ENCODE assay signal across 13 mouse cellular contexts in genomic region chr19:46481352-46481751, GRCm38 (mm10). TPM values are rescaled to one million over a fixed set of nuclear protein-coding genes. Genes with fewer than 3 reads are reported as not detected.
DNase-seq lines count a peak whose midpoint lies in the region; ATAC-seq and TF ChIP-seq lines count a peak whose summit lies in the region.
"Had no signal": no experiment of that assay in that cellular context is flagged by ENCODE, and none has a peak within 500 bp of the region (broad histone marks: within the 10 kb centered on the region; RNA-seq: fewer than 3 reads in every experiment).

No protein-coding gene starts in this region.

- H3K27me3 ChIP-seq in hindbrain, embryonic 12.5 days, result no peaks in the 10 kb centered on the region
- H3K27me3 ChIP-seq in midbrain, postnatal 0 days (ENCODE audit: insufficient read depth, low read length), result no peaks in the 10 kb centered on the region
- H3K27me3 ChIP-seq in liver, embryonic 12.5 days (replicated peaks), result no peaks in the 10 kb centered on the region
- no peaks in the 10 kb centered on the region for H3K27me3 ChIP-seq in intestine, embryonic 15.5 days (replicated peaks)
- H3K27me3 ChIP-seq: neural tube, embryonic 15.5 days had no signal

- peaks cover 60% of the 10 kb centered on the region for H3K4me1 ChIP-seq in hindbrain, embryonic 12.5 days
- peaks cover 7% of the 10 kb centered on the region; the same call in 1 of the 2 replicates for H3K4me1 ChIP-seq in midbrain, postnatal 0 days (ENCODE audit: insufficient read depth, low read length)
- peaks cover 95% of the 10 kb centered on the region for H3K4me1 ChIP-seq in liver, embryonic 12.5 days
- H3K4me1 ChIP-seq in intestine, embryonic 15.5 days (replicated peaks), result peaks cover 63% of the 10 kb centered on the region

- peaks cover 32% of the 10 kb centered on the region for H3K36me3 ChIP-seq in hindbrain, embryonic 12.5 days
- H3K36me3 ChIP-seq in midbrain, postnatal 0 days (ENCODE audit: insufficient read depth, low read length), result peaks cover 8% of the 10 kb centered on the region
- peaks cover 38% of the 10 kb centered on the region for H3K36me3 ChIP-seq in liver, embryonic 12.5 days
- no peaks in the 10 kb centered on the region for H3K36me3 ChIP-seq in intestine, embryonic 15.5 days

- H3K27ac ChIP-seq in layer of hippocampus, adult 2 months, result 0 out of 2 replicates have a peak overlapping the region, but pooled peaks have one; percentile 25
- H3K27ac ChIP-seq in hindbrain, embryonic 12.5 days, result peak overlapping the region; percentile 64
- H3K27ac ChIP-seq in midbrain, postnatal 0 days (ENCODE audit: low read depth, low read length), result peak overlapping the region; percentile 44; the same call in 1 of the 2 replicates
- H3K27ac ChIP-seq in liver, embryonic 12.5 days, result no peak overlapping the region
- H3K27ac ChIP-seq in intestine, embryonic 15.5 days, result no peak overlapping the region; the same call in 1 of the 2 replicates
- H3K27ac ChIP-seq: neural tube, embryonic 15.5 days had no signal

- H3K4me2 ChIP-seq in hindbrain, embryonic 12.5 days (replicated peaks), result peak overlapping the region; percentile 13; the same call in 1 of the 2 replicates
- H3K4me2 ChIP-seq in midbrain, postnatal 0 days (ENCODE audit: low read depth, low read length, poor library complexity, severe bottlenecking), result no peak overlapping the region
- H3K4me2 ChIP-seq in liver, embryonic 12.5 days, result no peak overlapping the region
- no peak overlapping the region for H3K4me2 ChIP-seq in intestine, embryonic 15.5 days (replicated peaks)
- H3K4me2 ChIP-seq: neural tube, embryonic 15.5 days had no signal

- TF ChIP-seq CTCF in layer of hippocampus, adult 2 months (conservative IDR thresholded peaks at IDR 0.05), result no peak
- TF ChIP-seq CTCF in midbrain, postnatal 0 days (IDR thresholded peaks at IDR 0.05), result no peak

- no peak overlapping the region for H3K4me3 ChIP-seq in layer of hippocampus, adult 2 months
- H3K4me3 ChIP-seq in hindbrain, embryonic 12.5 days, result no peak overlapping the region
- no peak overlapping the region for H3K4me3 ChIP-seq in midbrain, postnatal 0 days (ENCODE audit: low read depth, low read length)
- no peak overlapping the region for H3K4me3 ChIP-seq in liver, embryonic 12.5 days
- no peak overlapping the region for H3K4me3 ChIP-seq in intestine, embryonic 15.5 days (replicated peaks)
- H3K4me3 ChIP-seq: neural tube, embryonic 15.5 days had no signal

- no peak for ATAC-seq in hindbrain, embryonic 12.5 days (ENCODE audit: low FRiP score)
- ATAC-seq in midbrain, postnatal 0 days (ENCODE audit: low FRiP score), result no peak
- ATAC-seq in liver, embryonic 12.5 days, result no peak
- no peak for ATAC-seq in intestine, embryonic 15.5 days
- ATAC-seq: forebrain, embryonic 14.5 days had no signal

- DNase-seq in cerebellum, postnatal 10 days, result peak; percentile 55 to 57
- no peak for DNase-seq in cerebellum, adult 9-10 months
- DNase-seq in layer of hippocampus, adult 2 months (ENCODE audit: low spot score in 2 of 2), result no peak
- DNase-seq in layer of hippocampus, postnatal 10 days (ENCODE audit: low spot score in 2 of 2), result no peak
- no peak for DNase-seq in midbrain, postnatal 0 days (ENCODE audit: low spot score)
- DNase-seq: gastrocnemius, postnatal 25 days; heart, postnatal 36 days; kidney, postnatal 10 days had no signal

- no peak overlapping the region for H3K9ac ChIP-seq in hindbrain, embryonic 12.5 days
- no peak overlapping the region for H3K9ac ChIP-seq in midbrain, postnatal 0 days (replicated peaks; ENCODE audit: low read length, poor library complexity, severe bottlenecking)
- no peak overlapping the region for H3K9ac ChIP-seq in liver, embryonic 12.5 days
- no peak overlapping the region for H3K9ac ChIP-seq in intestine, embryonic 15.5 days
- H3K9ac ChIP-seq: neural tube, embryonic 15.5 days had no signal

- H3K9me3 ChIP-seq in hindbrain, embryonic 12.5 days (replicated peaks), result 0 out of 2 replicates have a peak, but pooled peaks cover 3% of the 10 kb centered on the region
- no peaks in the 10 kb centered on the region for H3K9me3 ChIP-seq in midbrain, postnatal 0 days (ENCODE audit: low read length)
- no peaks in the 10 kb centered on the region for H3K9me3 ChIP-seq in liver, embryonic 12.5 days (replicated peaks)
- no peaks in the 10 kb centered on the region for H3K9me3 ChIP-seq in intestine, embryonic 15.5 days
- H3K9me3 ChIP-seq: neural tube, embryonic 15.5 days had no signal

- WGBS in hindbrain, embryonic 12.5 days, result 16% methylated on average over 3 of the region's 3 CpGs
- WGBS in midbrain, postnatal 0 days, result 11% methylated on average over 3 of the region's 3 CpGs
- 52% methylated on average over 3 of the region's 3 CpGs for WGBS in liver, embryonic 12.5 days (ENCODE audit: insufficient replicate concordance)
- WGBS in intestine, embryonic 15.5 days, result 33% methylated on average over 3 of the region's 3 CpGs

RNA-seq across cellular contexts. Expression of gene Trim8, which starts 20.1 kb away (rescaled TPM):
- 100 to 1,000 TPM in 1 of 2 experiments, 10 to 100 TPM in 1; 99.9 to 108 TPM for total RNA-seq in layer of hippocampus, adult 2 months (2021)
- total RNA-seq in layer of hippocampus, postnatal 10 days (2021), result 100 to 1,000 TPM; 108 to 111 TPM
- 41.8 and 44.7 TPM in 2 replicates for polyA plus RNA-seq in hindbrain, embryonic 12.5 days (2016; fragmentation: Nextera tagmentation; extraction: Ambion mirVana)
- total RNA-seq in midbrain, postnatal 0 days (2014; rRNA removed), result 96.6 and 103 TPM in 2 replicates
- polyA plus RNA-seq in midbrain, postnatal 0 days (2015; fragmentation: Nextera tagmentation; extraction: Ambion mirVana), result 27.8 and 30.4 TPM in 2 replicates
- 19.0 and 19.5 TPM in 2 replicates for polyA plus RNA-seq in liver, embryonic 12.5 days (2016; fragmentation: Nextera tagmentation; extraction: Ambion mirVana)
- 16.4 and 17.3 TPM in 2 replicates for polyA plus RNA-seq in intestine, embryonic 15.5 days (2015; fragmentation: Nextera tagmentation; extraction: Ambion mirVana)

Comparison
In these comparisons a context has a peak if more than half of its experiments do, and no peak if none do; other contexts are left out.
1. DNase-seq: peak in cerebellum, postnatal 10 days (2 of 2); none in cerebellum, adult 9-10 months (single experiment), layer of hippocampus, adult 2 months (0 of 2), layer of hippocampus, postnatal 10 days (0 of 2) and midbrain, postnatal 0 days (single experiment).
2. H3K27ac ChIP-seq: peak in layer of hippocampus, adult 2 months (single experiment), hindbrain, embryonic 12.5 days (single experiment) and midbrain, postnatal 0 days (single experiment); none in liver, embryonic 12.5 days (single experiment) and intestine, embryonic 15.5 days (single experiment).